Mouse (Mus musculus) midbrain, postnatal 0 days (tissue): Measurements from ENCODE around the gene Usp22. TPM values are rescaled to one million over a fixed set of nuclear protein-coding genes. Genes with fewer than 3 reads are reported as not detected.

ENCODE experiments used
- ATAC-seq: fragments of 200-750 bp; cut with Nextera tagmentation; 2 replicates; pipeline ENCODE4 v1.8.0; 2017; ENCODE audit warnings: moderate number of reproducible peaks, mild to moderate bottlenecking, moderate TSS enrichment, moderate library complexity; ENCODE audit not compliant: low FRiP score
- DNase-seq: peaks from one replicate; pipeline ENCODE4 v3.0.0-alpha.2; 2015; ENCODE audit warnings: low spot score
- H3K27ac ChIP-seq: fragments of 300-500 bp; sonication (generic); 2 replicates; pipeline ENCODE4 v1.5.1; 2014; ENCODE audit warnings: low read depth, mild to moderate bottlenecking, low read length, mixed read lengths
- H3K27me3 ChIP-seq: fragments of 300-500 bp; sonication (generic); 2 replicates; pipeline ENCODE4 v1.6.1; 2014; ENCODE audit warnings: low read length, control low read depth, mixed read lengths; ENCODE audit not compliant: insufficient read depth
- H3K36me3 ChIP-seq: fragments of 300-500 bp; sonication (generic); 2 replicates; pipeline ENCODE4 v1.6.1; 2014; ENCODE audit warnings: low read length, control low read depth, mixed read lengths; ENCODE audit not compliant: insufficient read depth
- H3K4me1 ChIP-seq: fragments of 300-500 bp; sonication (generic); 2 replicates; pipeline ENCODE4 v1.6.1; 2014; ENCODE audit warnings: mild to moderate bottlenecking, control low read depth, antibody characterized with exemption, low read length, mixed read lengths; ENCODE audit not compliant: insufficient read depth
- H3K4me2 ChIP-seq: fragments of 300-500 bp; sonication (generic); 2 replicates; pipeline ENCODE4 v1.6.1; 2014; ENCODE audit warnings: low read depth, mild to moderate bottlenecking, low read length, mixed read lengths; ENCODE audit not compliant: poor library complexity, severe bottlenecking
- H3K4me3 ChIP-seq: fragments of 300-500 bp; sonication (generic); 2 replicates; pipeline ENCODE4 v1.5.1; 2014; ENCODE audit warnings: low read depth, mild to moderate bottlenecking, low read length, moderate library complexity
- H3K9ac ChIP-seq: fragments of 300-500 bp; sonication (generic); replicated peaks from 2 replicates; pipeline ENCODE4 v1.6.1; 2014; ENCODE audit warnings: mild to moderate bottlenecking, low read length, moderate library complexity, mixed read lengths; ENCODE audit not compliant: poor library complexity, severe bottlenecking
- H3K9me3 ChIP-seq: fragments of 300-500 bp; sonication (generic); 2 replicates; pipeline ENCODE4 v1.6.1; 2016; ENCODE audit warnings: low read length, control low read depth
- CTCF ChIP-seq: IDR thresholded peaks from 2 replicates; pipeline ENCODE4 v1.5.1; 2016; ENCODE audit warnings: antibody characterized with exemption, mild to moderate bottlenecking
- WGBS: fragments of 180-500 bp; shearing (Covaris S2); extraction: QIAGEN DNeasy Blood & Tissue Kit; methylation state at CpG from one replicate; pipeline ENCODE4 v1.1.7; 2014; 5-methylcytosine and 5-hydroxymethylcytosine counted together
- polyA plus RNA-seq: library from polyadenylated mRNA; unstranded; fragments of >200 nt; fragmentation: Nextera tagmentation; extraction: Ambion mirVana; gene quantifications from 2 replicates; pipeline ENCODE4 v1.2.1, GENCODE M21; 2015
- total RNA-seq: library from RNA; depleted of rRNA; stranded (reverse); fragments of >200 nt; gene quantifications from 2 replicates; pipeline ENCODE4 v1.2.3, GENCODE M21; 2014

Usp22 gene
- total and polyA plus RNA-seq, 2 experiments from 2014 or later: 355 to 637 TPM

GRCm38 (mm10) chr11:61129305-61129704, 45.5 kb downstream of the Usp22 start:
- no peaks in the 10 kb centered on the region for H3K4me1 ChIP-seq
- no peaks in the 10 kb centered on the region for H3K27me3 ChIP-seq
- TF ChIP-seq CTCF: no peak
- no peak overlapping the region for H3K4me3 ChIP-seq
- ATAC-seq: no peak
- no peaks in the 10 kb centered on the region for H3K36me3 ChIP-seq
- H3K27ac ChIP-seq: no peak overlapping the region
- WGBS: 54% methylated on average over 10 of the region's 10 CpGs
- DNase-seq: no peak
- H3K9me3 ChIP-seq: no peaks in the 10 kb centered on the region
- H3K9ac ChIP-seq: no peak overlapping the region
- no peak overlapping the region for H3K4me2 ChIP-seq

- ATAC-seq: no peak
These were observed 47.3 kb downstream of the Usp22 start for GRCm38 (mm10) chr11:61127421-61128055.

GRCm38 (mm10) chr11:61126606-61127355, 48.1 kb downstream of the Usp22 start, which contains the start of gene Tnfrsf13b:
TSS of gene Tnfrsf13b (plus strand) at chr11:61126755.
- H3K4me3 ChIP-seq: no peak within 1 kb of the TSS
- no peak within 1 kb of the TSS for H3K27ac ChIP-seq
- no peaks in the 10 kb centered on the region for H3K4me1 ChIP-seq
- no peaks in the 10 kb centered on the region for H3K27me3 ChIP-seq
- DNase-seq (no peak), ATAC-seq (no peak)
- no peak within 1 kb of the TSS for H3K9ac ChIP-seq
- WGBS: 86% methylated on average over 23 of the region's 23 CpGs
- H3K4me2 ChIP-seq: no peak within 1 kb of the TSS
- H3K36me3 ChIP-seq: no peaks in the 10 kb centered on the region
- no peak for TF ChIP-seq CTCF
- H3K9me3 ChIP-seq: no peaks in the 10 kb centered on the region

More at GRCm38 (mm10) chr11:61127421-61128055, 47.3 kb downstream of the Usp22 start:
- H3K9ac ChIP-seq: no peak overlapping the region
- no peak for TF ChIP-seq CTCF
- no peaks in the 10 kb centered on the region for H3K27me3 ChIP-seq
- no peaks in the 10 kb centered on the region for H3K9me3 ChIP-seq
- WGBS: 93% methylated on average over 8 of the region's 8 CpGs
- H3K4me2 ChIP-seq: no peak overlapping the region
- no peaks in the 10 kb centered on the region for H3K36me3 ChIP-seq
- H3K27ac ChIP-seq: no peak overlapping the region
- DNase-seq: no peak
- no peak overlapping the region for H3K4me3 ChIP-seq
- H3K4me1 ChIP-seq: no peaks in the 10 kb centered on the region

- Histone ChIP-seq H3K36me3 (no peaks in the 10 kb centered on the region), H3K9ac (no peak overlapping the region), H3K27ac (no peak overlapping the region), H3K9me3 (no peaks in the 10 kb centered on the region), H3K4me1 (no peaks in the 10 kb centered on the region), H3K4me2 (no peak overlapping the region), H3K27me3 (no peaks in the 10 kb centered on the region), H3K4me3 (no peak overlapping the region)
- ATAC-seq: no peak
- DNase-seq: no peak
- no peak for TF ChIP-seq CTCF
- 89% methylated on average over 5 of the region's 5 CpGs for WGBS
These were observed 48.9 kb downstream of the Usp22 start for GRCm38 (mm10) chr11:61125970-61126369.

GRCm38 (mm10) chr11:61123886-61124285, 51.0 kb downstream of the Usp22 start:
- Histone ChIP-seq H3K27ac (no peak overlapping the region), H3K9ac (no peak overlapping the region), H3K4me1 (no peaks in the 10 kb centered on the region), H3K36me3 (no peaks in the 10 kb centered on the region), H3K9me3 (no peaks in the 10 kb centered on the region), H3K4me2 (no peak overlapping the region), H3K27me3 (no peaks in the 10 kb centered on the region), H3K4me3 (no peak overlapping the region)
- 72% methylated on average over 3 of the region's 3 CpGs for WGBS
- ATAC-seq: no peak
- no peak for TF ChIP-seq CTCF
- DNase-seq: no peak

- no peak for TF ChIP-seq CTCF
- H3K9me3 ChIP-seq: no peaks in the 10 kb centered on the region
- no peaks in the 10 kb centered on the region for H3K27me3 ChIP-seq
- H3K9ac ChIP-seq: no peak overlapping the region
- DNase-seq (no peak), ATAC-seq (no peak)
- H3K4me2 ChIP-seq: no peak overlapping the region
- H3K27ac ChIP-seq: no peak overlapping the region
- 88% methylated on average over 8 of the region's 8 CpGs for WGBS
- H3K36me3 ChIP-seq: no peaks in the 10 kb centered on the region
- H3K4me3 ChIP-seq: no peak overlapping the region
- no peaks in the 10 kb centered on the region for H3K4me1 ChIP-seq
These were observed 52.0 kb downstream of the Usp22 start for GRCm38 (mm10) chr11:61122769-61123288.
